8 mouse cellular contexts compared by ENCODE assay signal in the genomic region with DNA sequence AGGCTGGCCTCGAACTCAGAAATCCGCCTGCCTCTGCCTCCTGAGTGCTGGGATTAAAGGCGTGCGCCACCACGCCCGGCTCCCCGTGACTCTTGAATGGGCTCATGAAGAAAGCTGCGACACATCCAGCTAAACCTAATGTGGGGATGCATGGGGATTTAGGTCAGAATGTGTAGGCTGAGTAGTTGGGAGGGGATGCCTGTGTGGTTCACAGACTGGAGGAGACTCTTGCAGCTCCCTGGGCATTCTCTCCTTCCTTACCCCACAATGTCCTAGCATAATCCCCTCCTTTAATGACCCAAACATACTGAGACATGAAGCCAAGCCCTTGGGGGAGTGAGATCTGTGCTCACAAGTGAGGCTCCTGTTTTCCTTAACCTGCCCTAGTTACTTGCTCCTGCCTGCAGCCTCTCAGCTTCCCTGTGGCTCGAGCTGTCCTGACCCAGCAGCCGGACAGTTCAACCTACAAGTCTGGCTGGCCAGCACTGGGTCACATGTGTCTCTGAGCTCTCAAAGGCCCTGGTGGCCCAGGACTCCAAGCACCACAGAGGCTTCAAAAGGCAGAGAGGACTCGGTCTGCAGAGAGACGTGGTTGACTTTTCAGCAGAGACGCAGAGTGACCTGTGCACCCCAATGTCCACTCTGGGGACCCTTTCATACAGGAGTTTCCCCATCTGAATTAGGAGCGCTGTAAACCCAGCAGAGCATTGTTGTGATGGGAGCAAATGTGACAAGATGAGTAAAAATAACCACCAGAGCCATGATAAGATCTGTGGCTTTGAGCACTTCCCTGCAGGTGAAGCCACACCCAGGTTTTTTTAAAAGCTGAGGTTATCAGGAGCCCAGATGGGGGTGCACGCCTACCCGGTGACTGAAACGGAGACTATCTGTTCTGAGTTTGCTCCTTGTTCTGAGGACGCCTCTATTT. TPM values are rescaled to one million over a fixed set of nuclear protein-coding genes. Genes with fewer than 3 reads are reported as not detected.
A peak's percentile ranks its signal among the peaks of the same experiment; 100 is the strongest.
DNase-seq lines count a peak whose midpoint lies in the region; ATAC-seq lines count a peak whose summit lies in the region.

No protein-coding gene starts in this region.

- whole genome bisulfite sequencing in heart, embryonic 16.5 days, result 53% methylated on average over 18 of the region's 18 CpGs
- WGBS in liver, embryonic 11.5 days, result 35% methylated on average over 18 of the region's 18 CpGs

- no peak for DNase-seq in frontal cortex, postnatal 14 days (ENCODE audit: low spot score in 2 of 2)
- peak; percentile 85 for DNase-seq in MEL-GATA-1-ER (ENCODE audit: extremely low read depth, low read depth)
- peak; percentile 53 for DNase-seq in liver, embryonic 11.5 days (ENCODE audit: low spot score)
- peak; percentile 47 to 56 for DNase-seq in spleen, adult 18-20 months
- no peak for DNase-seq in cerebellum, postnatal 36 days
- no peak for DNase-seq in adrenal gland, adult 18-20 months (ENCODE audit: low spot score in 2 of 2)

- H3K27ac ChIP-seq in heart, embryonic 16.5 days (ENCODE audit: low read length), result peak overlapping the region; percentile 97
- peak overlapping the region; percentile 99 for H3K27ac ChIP-seq in liver, embryonic 11.5 days (ENCODE audit: low read depth, low read length)

- peak overlapping the region; percentile 71 for H3K4me3 ChIP-seq in heart, embryonic 16.5 days (ENCODE audit: low read length)
- H3K4me3 ChIP-seq in liver, embryonic 11.5 days (ENCODE audit: low read depth, low read length), result peak overlapping the region; percentile 75

- ATAC-seq in frontal cortex, adult (ENCODE audit: low TSS enrichment), result peak; percentile 18; the same call in 1 of the 2 replicates
- ATAC-seq in heart, embryonic 16.5 days (replicated peaks; ENCODE audit: extremely low read depth, insufficient read depth, low FRiP score), result no peak
- peak; percentile 60 for ATAC-seq in liver, embryonic 11.5 days (replicated peaks; ENCODE audit: low FRiP score)

- H3K4me2 ChIP-seq in heart, embryonic 16.5 days (ENCODE audit: low read depth, low read length), result peak overlapping the region; percentile 70
- H3K4me2 ChIP-seq in liver, embryonic 11.5 days, result peak overlapping the region; percentile 76

- peaks cover 76% of the 10 kb centered on the region for H3K4me1 ChIP-seq in heart, embryonic 16.5 days (ENCODE audit: control insufficient read depth, insufficient read depth, low read length)
- peaks cover 86% of the 10 kb centered on the region for H3K4me1 ChIP-seq in liver, embryonic 11.5 days (replicated peaks; ENCODE audit: control insufficient read depth, insufficient read depth, low read length)

- no peaks in the 10 kb centered on the region for H3K36me3 ChIP-seq in heart, embryonic 16.5 days (ENCODE audit: control insufficient read depth, insufficient read depth)
- H3K36me3 ChIP-seq in liver, embryonic 11.5 days (ENCODE audit: control insufficient read depth, insufficient read depth, low read length), result no peaks in the 10 kb centered on the region; the same call in 1 of the 2 replicates

- H3K9ac ChIP-seq in heart, embryonic 16.5 days (ENCODE audit: low read length), result peak overlapping the region; percentile 82
- peak overlapping the region; percentile 80 for H3K9ac ChIP-seq in liver, embryonic 11.5 days (ENCODE audit: low read depth, low read length)

- H3K27me3 ChIP-seq in heart, embryonic 16.5 days (ENCODE audit: control insufficient read depth, insufficient read depth, low read length), result no peaks in the 10 kb centered on the region
- H3K27me3 ChIP-seq in liver, embryonic 11.5 days (replicated peaks; ENCODE audit: control insufficient read depth, insufficient read depth, low read length), result no peaks in the 10 kb centered on the region

- no peaks in the 10 kb centered on the region for H3K9me3 ChIP-seq in heart, embryonic 16.5 days (replicated peaks; ENCODE audit: control insufficient read depth, low read length)
- H3K9me3 ChIP-seq in liver, embryonic 11.5 days (ENCODE audit: control insufficient read depth, low read length), result no peaks in the 10 kb centered on the region

RNA-seq across cellular contexts. Expression of a gene that starts 4.4 kb away (rescaled TPM):
- 17.1 and 17.2 TPM in 2 replicates for polyA plus RNA-seq in heart, embryonic 16.5 days (2015; fragmentation: Nextera tagmentation; extraction: Ambion mirVana)
- 13.4 and 15.1 TPM in 2 replicates for polyA plus RNA-seq in liver, embryonic 11.5 days (2014; fragmentation: Nextera tagmentation; extraction: Ambion mirVana)
- total RNA-seq in adrenal gland, adult 18-20 months (2021), result 10 to 100 TPM; 11.0 to 23.9 TPM

RNA-seq across cellular contexts. Expression of a gene that starts 23.2 kb away (rescaled TPM):
- 0.43 and 0.66 TPM in 2 replicates for polyA plus RNA-seq in heart, embryonic 16.5 days (2015; fragmentation: Nextera tagmentation; extraction: Ambion mirVana)
- polyA plus RNA-seq in liver, embryonic 11.5 days (2014; fragmentation: Nextera tagmentation; extraction: Ambion mirVana), result 1.5 and 1.6 TPM in 2 replicates
- under 1 TPM; 0.53 to 0.93 TPM for total RNA-seq in adrenal gland, adult 18-20 months (2021)

RNA-seq across cellular contexts. Expression of a gene that starts 29.4 kb away (rescaled TPM):
- not detected in 2 replicates for polyA plus RNA-seq in heart, embryonic 16.5 days (2015; fragmentation: Nextera tagmentation; extraction: Ambion mirVana)
- polyA plus RNA-seq in liver, embryonic 11.5 days (2014; fragmentation: Nextera tagmentation; extraction: Ambion mirVana), result not detected in 2 replicates
- total RNA-seq in adrenal gland, adult 18-20 months (2021), result not detected

RNA-seq across cellular contexts. Expression of a gene that starts 30.6 kb away (rescaled TPM):
- 75.7 and 75.8 TPM in 2 replicates for polyA plus RNA-seq in heart, embryonic 16.5 days (2015; fragmentation: Nextera tagmentation; extraction: Ambion mirVana)
- 98.1 and 103 TPM in 2 replicates for polyA plus RNA-seq in liver, embryonic 11.5 days (2014; fragmentation: Nextera tagmentation; extraction: Ambion mirVana)
- 100 to 1,000 TPM in 1 of 2 experiments, 10 to 100 TPM in 1; 75.7 to 130 TPM for total RNA-seq in adrenal gland, adult 18-20 months (2021)

RNA-seq across cellular contexts. Expression of a gene that starts 41.1 kb away (rescaled TPM):
- polyA plus RNA-seq in heart, embryonic 16.5 days (2015; fragmentation: Nextera tagmentation; extraction: Ambion mirVana), result 3.0 and 4.0 TPM in 2 replicates
- 0.38 and 0.58 TPM in 2 replicates for polyA plus RNA-seq in liver, embryonic 11.5 days (2014; fragmentation: Nextera tagmentation; extraction: Ambion mirVana)
- total RNA-seq in adrenal gland, adult 18-20 months (2021), result 1 to 10 TPM; 3.3 to 4.9 TPM

Comparison
In these comparisons a context has a peak if more than half of its experiments do, and no peak if none do; other contexts are left out.
1. DNase-seq: peak in MEL-GATA-1-ER (single experiment), liver, embryonic 11.5 days (single experiment) and spleen, adult 18-20 months (2 of 2); none in frontal cortex, postnatal 14 days (0 of 2), cerebellum, postnatal 36 days (0 of 2) and adrenal gland, adult 18-20 months (0 of 2).